Mouse (Mus musculus): ENCODE results near the gene Dnah7b.
"Not testable (repeated sequence)": the region's sequence is repeated elsewhere in the genome, so short reads cannot be mapped to it uniquely, and the experiment has no call there.

DNA sequence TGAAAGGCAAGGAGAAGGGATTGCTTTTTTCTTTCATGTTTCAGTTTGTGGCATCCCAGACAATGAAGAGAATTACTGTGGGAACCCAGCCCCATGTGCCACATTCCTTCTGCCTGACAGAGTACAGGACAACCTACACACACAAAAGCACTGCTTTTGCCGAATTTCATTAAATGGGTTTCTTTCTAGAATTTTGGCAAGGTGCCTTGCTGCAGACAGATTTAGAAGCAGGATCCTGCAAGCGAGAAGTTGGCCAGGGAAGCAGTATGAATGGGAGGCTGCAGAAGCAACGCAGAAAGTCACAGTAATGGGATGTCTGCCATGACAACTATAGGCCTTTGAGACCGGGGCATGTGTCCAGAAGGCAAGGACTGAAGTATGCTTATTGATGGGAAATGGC lies 352.9 kb downstream of the Dnah7b start:
- not testable (repeated sequence) for TF ChIP-seq CTCF (IDR thresholded peaks at IDR 0.05; ENCODE audit: borderline replicate concordance, insufficient read depth, low read depth, low read length); POLR2A (IDR thresholded peaks at IDR 0.05; ENCODE audit: borderline replicate concordance, insufficient read depth, low read length)

All from cerebellum, adult 2 months (tissue).